Mouse (Mus musculus): ENCODE measurements around the gene Pde4b.

DNA sequence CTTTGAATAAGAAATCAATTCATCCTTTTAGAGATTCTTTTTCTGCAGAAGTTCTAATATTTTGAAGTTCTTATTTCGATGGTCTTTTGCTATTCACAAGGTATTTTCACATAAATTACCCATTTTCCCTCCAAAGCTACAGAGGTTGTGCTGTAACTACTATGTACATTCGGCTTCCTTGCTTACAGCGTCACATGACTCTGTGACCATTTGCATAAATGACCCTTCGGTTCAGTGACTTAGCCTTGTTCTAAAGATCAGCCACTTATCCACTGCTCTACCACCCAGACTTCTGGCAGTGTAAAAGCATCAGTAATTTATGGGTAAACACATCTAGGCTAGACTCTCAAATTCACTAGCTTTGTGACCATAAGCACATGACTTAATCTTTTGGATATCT is 327.3 kb downstream of the Pde4b start:
- no peak for TF ChIP-seq POLR2A (IDR thresholded peaks at IDR 0.05; ENCODE audit: insufficient read depth, low read length)
- no peak for TF ChIP-seq EP300 (IDR thresholded peaks at IDR 0.05; ENCODE audit: insufficient read depth, low read depth, low read length)
- TF ChIP-seq CTCF (IDR thresholded peaks at IDR 0.05; ENCODE audit: low read depth, low read length) = no peak

Data from ES-Bruce4 (cell line).